Mouse (Mus musculus) layer of hippocampus, adult 9-11 months (tissue): ENCODE measurements around the gene Sec14l5.
A peak's percentile ranks its signal among the peaks of the same experiment; 100 is the strongest.

Experiments used
- DNase-seq: peaks from one replicate; pipeline ENCODE4 v3.0.0; 2022

The Sec14l5 gene

GRCm38 (mm10) chr16:5155014-5155413 lies 8.1 kb downstream of the Sec14l5 start:
- no peak for DNase-seq

GRCm38 (mm10) chr16:5156495-5156894 lies 9.6 kb downstream of the Sec14l5 start:
- no peak for DNase-seq

GRCm38 (mm10) chr16:5157113-5157512 lies 10.2 kb downstream of the Sec14l5 start:
- no peak for DNase-seq

GRCm38 (mm10) chr16:5159248-5159647 lies 12.3 kb downstream of the Sec14l5 start:
- no peak for DNase-seq

- no peak for DNase-seq
Measured at GRCm38 (mm10) chr16:5164327-5164726, 17.4 kb downstream of the Sec14l5 start.

- DNase-seq: no peak
Measured at GRCm38 (mm10) chr16:5168038-5168437, 21.1 kb downstream of the Sec14l5 start.

- DNase-seq: no peak
Measured at GRCm38 (mm10) chr16:5168829-5169228, 21.9 kb downstream of the Sec14l5 start.

- no peak for DNase-seq
Measured at GRCm38 (mm10) chr16:5172636-5173035, 25.7 kb downstream of the Sec14l5 start.

GRCm38 (mm10) chr16:5183310-5183975 lies 36.5 kb downstream of the Sec14l5 start:
- DNase-seq: no peak

GRCm38 (mm10) chr16:5184101-5184500 lies 37.2 kb downstream of the Sec14l5 start:
- no peak for DNase-seq

GRCm38 (mm10) chr16:5184956-5185355 lies 38.0 kb downstream of the Sec14l5 start:
- DNase-seq: no peak

- no peak for DNase-seq
Measured at GRCm38 (mm10) chr16:5185691-5186090, 38.8 kb downstream of the Sec14l5 start.

GRCm38 (mm10) chr16:5186234-5186633 lies 39.3 kb downstream of the Sec14l5 start:
- DNase-seq: peak; percentile 58

- peak; percentile 49 for DNase-seq
Measured at GRCm38 (mm10) chr16:5195080-5195479, 48.2 kb downstream of the Sec14l5 start.

- peak; percentile 23 for DNase-seq
Measured at GRCm38 (mm10) chr16:5202681-5203080, 55.8 kb downstream of the Sec14l5 start.

GRCm38 (mm10) chr16:5203200-5203599 lies 56.3 kb downstream of the Sec14l5 start:
- no peak for DNase-seq

GRCm38 (mm10) chr16:5203668-5204433 lies 56.9 kb downstream of the Sec14l5 start, which contains the start of gene Nagpa:
Nagpa (minus strand) TSS chr16:5204012.
- peak; percentile 87 for DNase-seq

GRCm38 (mm10) chr16:5205431-5205970 lies 58.6 kb downstream of the Sec14l5 start:
- no peak for DNase-seq

- peak; percentile 34 for DNase-seq
Measured at GRCm38 (mm10) chr16:5206051-5206450, 59.1 kb downstream of the Sec14l5 start.

GRCm38 (mm10) chr16:5210365-5210764 lies 63.5 kb downstream of the Sec14l5 start:
- no peak for DNase-seq

- DNase-seq: no peak
Measured at GRCm38 (mm10) chr16:5212150-5212549, 65.2 kb downstream of the Sec14l5 start.

GRCm38 (mm10) chr16:5214126-5214525 lies 67.2 kb downstream of the Sec14l5 start:
- no peak for DNase-seq

GRCm38 (mm10) chr16:5216686-5217085 lies 69.8 kb downstream of the Sec14l5 start:
- DNase-seq: no peak
